Mouse (Mus musculus): ENCODE measurements around the gene Olfr1316.

The Olfr1316 gene

DNA sequence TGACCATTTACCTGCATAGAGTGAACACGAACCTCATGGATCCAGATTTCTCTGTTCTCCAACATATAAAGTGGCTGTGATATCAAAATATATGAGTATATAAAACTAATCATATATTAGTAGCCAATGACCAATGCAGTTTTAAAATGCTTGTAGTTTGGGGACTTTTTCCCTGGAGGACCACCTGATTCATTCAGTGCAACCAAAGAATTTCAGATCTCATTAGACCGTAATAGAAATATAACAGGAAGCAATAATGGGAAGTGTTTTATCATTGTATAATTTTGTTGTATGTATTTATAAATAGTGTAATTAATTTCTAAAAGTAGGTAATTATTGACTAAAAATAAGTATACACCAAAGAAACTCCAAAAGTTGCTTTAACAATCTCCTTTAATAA, at the start of gene Olfr1316:
TSS of gene Olfr1316 (minus strand) at position 101 of the 400 bp plus-strand sequence.
- no peak for DNase-seq (ENCODE audit: low spot score)

DNA sequence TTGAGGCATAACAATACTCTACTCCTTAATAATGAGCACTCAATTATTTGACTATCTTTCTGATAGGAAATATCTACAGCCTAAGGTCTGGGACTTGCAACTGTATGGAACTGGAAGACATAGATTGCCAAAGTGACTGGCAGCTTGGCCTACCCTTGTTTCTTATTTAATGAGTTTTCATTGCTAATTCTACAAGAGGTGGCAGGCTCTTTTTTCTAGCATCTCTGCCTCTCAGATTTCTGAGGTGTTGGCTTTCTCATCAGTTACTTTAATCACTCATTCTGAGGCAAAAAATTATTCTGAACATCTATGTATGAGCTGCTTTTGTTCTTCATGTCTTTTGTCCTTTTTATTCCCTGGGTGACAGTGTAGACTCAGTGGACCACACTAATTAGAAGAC, 19.1 kb upstream of the Olfr1316 start, which contains the start of gene Olfr1318:
TSS of gene Olfr1318 (plus strand) at position 301 of the 400 bp plus-strand sequence.
- no peak for DNase-seq (ENCODE audit: low spot score)

DNA sequence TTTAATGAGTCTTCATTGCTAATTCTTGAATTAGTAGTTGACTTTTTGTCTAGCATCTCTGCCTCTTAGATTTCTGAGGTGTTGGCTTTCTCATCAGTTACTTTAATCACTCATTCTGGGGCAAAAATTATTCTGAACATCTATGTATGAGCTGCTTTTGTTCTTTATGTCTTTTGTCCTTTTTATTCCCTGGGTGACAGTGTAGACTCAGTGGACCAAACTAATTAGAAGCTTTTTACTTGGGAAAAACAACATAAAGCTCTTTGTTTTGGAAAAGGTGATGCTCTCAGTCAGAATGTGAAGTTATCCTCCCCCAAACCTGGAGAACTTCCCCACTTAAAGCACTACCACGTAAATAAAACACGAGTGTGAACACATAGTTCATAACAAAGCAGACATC, 5.3 kb upstream of the Olfr1316 start, which contains the start of gene Olfr1317:
TSS of gene Olfr1317 (plus strand) at position 301 of the 400 bp plus-strand sequence.
- DNase-seq (ENCODE audit: low spot score), result no peak

DNA sequence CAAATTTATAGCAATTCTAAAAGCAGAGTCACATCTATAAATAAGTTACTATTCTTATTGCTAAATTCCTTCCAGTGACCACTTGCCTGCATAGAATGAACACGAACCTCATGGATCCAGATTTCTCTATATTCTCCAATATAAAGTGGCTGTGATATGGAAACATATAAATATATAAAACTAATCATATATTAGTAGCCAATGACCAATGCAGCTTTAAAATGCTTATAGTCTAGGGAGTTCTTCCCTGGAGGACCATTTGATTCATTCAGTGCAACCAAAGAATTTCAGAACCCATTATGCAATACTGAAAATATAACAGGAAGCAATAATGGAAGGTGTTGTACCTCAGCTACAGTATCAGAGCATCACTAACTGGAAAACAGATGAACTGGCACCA, 19.4 kb downstream of the Olfr1316 start, which contains the start of gene Olfr1315-ps1:
TSS of gene Olfr1315-ps1 (minus strand) at position 101 of the 400 bp plus-strand sequence.
- no peak for DNase-seq (ENCODE audit: low spot score)

DNA sequence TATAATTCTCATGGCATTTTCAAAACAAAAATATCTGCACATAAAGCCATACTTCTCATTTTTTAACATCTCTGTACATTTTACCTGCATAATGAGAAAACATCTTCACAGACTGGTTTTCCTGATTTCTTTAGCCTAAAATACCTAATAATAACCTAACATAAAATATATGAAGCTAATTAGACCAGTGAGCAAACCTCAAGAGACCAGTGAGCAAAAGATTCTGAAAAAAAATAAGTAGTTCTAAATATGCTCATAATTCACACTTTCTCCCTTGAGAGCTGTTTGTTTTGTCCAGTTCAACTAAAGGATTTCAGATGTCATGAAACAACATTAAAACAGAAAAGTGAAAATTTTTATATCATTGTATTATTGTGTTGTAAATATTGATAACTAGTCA, 38.1 kb downstream of the Olfr1316 start, which contains the start of gene Olfr1314:
TSS of gene Olfr1314 (minus strand) at position 101 of the 400 bp plus-strand sequence.
- DNase-seq (ENCODE audit: low spot score), result no peak

DNA sequence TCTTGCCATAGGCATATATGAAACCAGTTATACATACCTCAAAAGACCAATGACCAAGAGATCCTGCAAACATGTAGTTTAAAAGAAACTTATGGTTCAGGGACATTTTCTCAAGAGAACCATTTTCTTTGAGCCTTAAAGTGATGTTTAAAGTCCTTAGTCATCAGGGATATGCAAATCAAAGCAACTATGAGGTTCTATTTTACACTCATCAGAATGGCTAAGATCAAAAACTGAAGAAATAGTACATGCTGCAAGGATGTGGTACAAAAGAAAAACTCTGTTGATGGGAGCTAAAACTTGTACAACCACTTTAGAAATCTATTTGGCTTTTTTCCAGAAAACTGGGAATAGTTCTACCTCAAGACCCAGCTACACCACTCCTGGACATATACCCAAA, 57.0 kb downstream of the Olfr1316 start, which contains the start of gene Olfr1313:
TSS of gene Olfr1313 (minus strand) at position 101 of the 400 bp plus-strand sequence.
- DNase-seq (ENCODE audit: low spot score), result no peak

All from embryo, embryonic 10 days (tissue).